Mouse (Mus musculus): ENCODE measurements at regions not wholly inside any gene's neighbourhood (a gene's known extent, or its start where the extent isn't known, plus 50 kb on each side); places are given as distances from the start of the nearest gene placed in this dataset.

GRCm38 (mm10) chr14:17347286-17347685 is 312.8 kb upstream of the Thrb start:
- DNase-seq (ENCODE audit: low spot score in 2 of 2): no peak

DNA sequence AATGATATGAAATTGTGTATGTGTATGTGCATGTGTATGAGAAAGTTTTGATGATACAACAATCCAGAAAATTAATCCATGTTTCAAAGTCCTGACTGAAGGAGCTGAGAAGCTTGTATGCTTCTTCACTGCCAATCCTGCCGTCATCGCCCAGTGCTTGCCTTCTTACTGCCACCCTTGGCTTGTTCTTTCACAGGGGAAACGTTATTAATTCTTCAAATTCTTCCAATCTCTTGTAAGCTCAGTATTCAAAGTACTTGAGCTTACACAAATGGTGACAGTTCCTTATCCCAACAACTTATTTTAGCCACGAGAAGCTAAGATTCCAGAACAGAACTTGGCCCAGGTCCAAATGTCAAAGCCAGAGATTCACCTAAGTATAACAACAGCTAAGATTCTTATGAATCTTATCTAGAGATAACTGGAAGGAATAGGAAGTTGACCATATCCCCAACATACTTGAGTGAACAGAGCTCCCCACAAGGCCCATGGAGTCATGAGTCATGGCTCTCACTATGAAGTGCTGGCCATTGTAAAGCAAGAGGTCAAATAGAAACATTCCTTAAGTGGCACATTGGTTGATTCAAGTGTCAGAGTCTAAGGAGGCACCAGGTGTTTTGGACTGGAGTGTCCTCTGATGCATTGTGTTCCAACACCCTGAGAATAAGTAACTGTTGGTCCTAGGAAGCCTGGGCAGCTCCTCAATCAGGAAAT is 307.6 kb upstream of the Thrb start:
- no peak for DNase-seq (ENCODE audit: low spot score in 2 of 2)

DNA sequence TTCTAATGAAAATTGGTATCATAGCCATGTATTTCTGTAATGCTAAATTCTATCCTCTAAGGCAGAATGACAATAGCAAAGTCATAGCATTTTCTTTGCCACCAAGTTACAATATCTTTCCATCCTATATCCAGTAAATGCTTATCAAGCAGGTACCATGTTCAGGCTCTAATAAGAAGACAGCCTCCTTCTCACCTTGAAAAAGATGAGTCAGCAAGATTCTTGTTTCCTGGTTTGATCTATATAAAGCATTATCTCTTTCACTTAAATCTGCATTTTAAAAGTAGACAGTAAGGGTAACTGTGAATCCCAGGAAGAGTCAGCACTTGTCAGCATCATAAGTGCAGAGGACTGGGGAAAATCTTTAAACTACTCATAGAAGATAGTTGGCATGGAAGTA is 298.2 kb upstream of the Thrb start:
- no peak for DNase-seq (ENCODE audit: low spot score in 2 of 2)

- peak; percentile 53 to 73 for DNase-seq (ENCODE audit: low spot score in 2 of 2)
Observed at GRCm38 (mm10) chr14:17402751-17403479, 257.1 kb upstream of the Thrb start.

GRCm38 (mm10) chr14:17405551-17406336 is 254.3 kb upstream of the Thrb start:
- DNase-seq (ENCODE audit: low spot score in 2 of 2): peak in 1 of 2 experiments; percentile 59

DNA sequence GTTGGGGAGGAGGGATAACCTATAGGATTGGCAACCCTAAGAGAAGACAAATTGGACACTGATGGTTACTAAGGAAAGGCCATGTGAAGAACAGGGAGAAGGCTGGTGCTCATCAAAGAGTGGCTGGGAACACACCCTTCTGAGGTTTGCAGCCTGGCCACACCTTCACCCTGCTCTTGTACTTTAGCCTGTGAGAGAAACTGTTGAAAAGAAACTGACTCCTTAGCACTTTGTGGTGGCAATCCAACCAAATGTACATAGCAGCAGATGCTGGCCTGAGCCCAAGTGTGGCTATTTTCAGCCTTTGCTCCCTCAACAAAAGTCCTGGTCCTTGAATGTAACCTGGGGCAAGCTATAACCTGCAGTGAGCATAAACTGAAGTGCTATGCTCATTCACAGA is 253.2 kb upstream of the Thrb start:
- no peak for DNase-seq (ENCODE audit: low spot score in 2 of 2)

GRCm38 (mm10) chr14:17408343-17408742 is 251.7 kb upstream of the Thrb start:
- DNase-seq (ENCODE audit: low spot score in 2 of 2): no peak

- DNase-seq (ENCODE audit: low spot score in 2 of 2): no peak
Observed at GRCm38 (mm10) chr14:17408813-17409212, 251.2 kb upstream of the Thrb start.

DNA sequence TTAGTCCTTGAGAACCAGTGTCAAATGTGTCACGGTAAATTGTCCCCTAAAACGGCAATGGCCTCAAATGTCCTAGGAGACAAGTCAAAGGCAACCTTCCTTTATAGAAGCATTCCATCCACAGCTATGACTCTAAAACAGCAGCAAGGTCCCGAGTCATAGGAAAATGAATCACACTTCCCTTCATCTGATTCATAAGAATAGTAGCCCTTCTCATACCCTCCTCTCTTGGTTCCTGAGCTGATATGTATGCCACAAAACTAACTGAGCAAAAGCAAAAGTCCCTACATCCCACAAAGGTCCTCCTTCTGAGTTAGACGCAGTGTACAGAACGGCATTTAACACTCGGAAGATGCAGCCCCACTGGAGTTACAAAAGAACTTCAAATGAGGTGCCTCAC is 250.6 kb upstream of the Thrb start:
- no peak for DNase-seq (ENCODE audit: low spot score in 2 of 2)

GRCm38 (mm10) chr14:17410752-17411151 is 249.3 kb upstream of the Thrb start:
- DNase-seq (ENCODE audit: low spot score in 2 of 2): peak in 1 of 2 experiments; percentile 8

DNA sequence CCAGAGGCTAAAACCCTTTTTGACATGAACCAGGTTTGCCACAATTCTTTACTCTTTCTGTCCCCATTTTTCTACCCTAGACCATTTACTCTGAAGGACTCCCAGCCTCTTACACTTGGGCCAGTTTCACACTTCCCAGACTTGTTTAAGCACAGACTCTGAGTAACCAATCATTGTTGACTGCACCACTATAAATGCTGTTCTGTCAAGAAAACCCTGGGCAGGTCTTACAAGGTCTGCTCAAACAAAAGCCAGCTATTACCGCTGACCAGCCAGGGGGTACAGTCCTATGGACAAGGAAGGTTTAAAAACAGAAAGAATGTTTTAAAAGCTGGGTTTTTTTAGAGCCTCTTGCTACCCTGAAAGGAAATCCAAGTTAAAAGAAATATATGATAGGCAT is 248.8 kb upstream of the Thrb start:
- no peak for DNase-seq (ENCODE audit: low spot score in 2 of 2)

- DNase-seq (ENCODE audit: low spot score in 2 of 2): no peak
Observed at GRCm38 (mm10) chr14:17414246-17414888, 245.7 kb upstream of the Thrb start.

- DNase-seq (ENCODE audit: low spot score in 2 of 2): no peak
Observed at GRCm38 (mm10) chr14:17427751-17428150, 232.3 kb upstream of the Thrb start.

GRCm38 (mm10) chr14:17429157-17429556 is 230.9 kb upstream of the Thrb start:
- DNase-seq (ENCODE audit: low spot score in 2 of 2): no peak

- DNase-seq (ENCODE audit: low spot score in 2 of 2): no peak
Observed at GRCm38 (mm10) chr14:17433346-17433745, 226.7 kb upstream of the Thrb start.

DNA sequence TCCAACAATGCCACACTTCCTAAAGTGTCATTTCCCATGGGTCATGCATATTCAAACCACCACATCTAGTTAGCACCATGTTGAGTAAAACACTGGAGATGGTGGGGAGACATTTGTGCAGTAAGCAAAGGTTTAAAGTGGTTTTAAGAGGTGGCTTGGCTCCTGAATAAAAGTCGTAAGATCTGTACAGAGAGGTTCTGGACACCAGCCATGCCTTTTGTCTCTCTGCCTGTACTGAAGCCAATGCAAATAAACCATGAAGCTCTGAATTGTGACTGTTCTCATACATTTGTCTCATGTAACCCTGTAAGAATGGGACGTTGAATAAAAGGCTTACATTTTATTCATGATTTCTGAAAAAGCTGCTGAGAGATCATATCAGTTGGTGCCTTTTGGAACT is 202.1 kb upstream of the Thrb start:
- DNase-seq (ENCODE audit: low spot score in 2 of 2): no peak

DNA sequence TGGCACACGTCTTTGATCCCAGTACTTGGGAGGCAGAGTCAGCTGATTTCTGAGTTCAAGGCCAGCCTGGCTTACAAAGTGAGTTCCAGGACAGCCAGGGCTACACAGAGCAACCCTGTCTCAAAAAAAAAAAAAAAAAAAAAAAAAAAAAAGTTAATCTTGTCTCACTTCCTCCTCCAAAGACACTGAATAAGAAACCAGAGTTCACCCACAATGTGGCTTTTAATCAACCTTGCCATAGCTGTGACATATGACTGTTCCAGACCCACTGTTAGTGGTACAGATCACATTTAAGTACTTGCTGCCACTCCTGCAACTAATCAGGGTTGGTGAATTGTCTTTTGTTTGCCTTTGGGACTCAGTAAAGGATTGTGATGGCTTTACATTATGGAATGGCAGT is 181.1 kb upstream of the Thrb start:
- no peak for DNase-seq (ENCODE audit: low spot score in 2 of 2)

GRCm38 (mm10) chr14:17484866-17485265 is 175.2 kb upstream of the Thrb start:
- DNase-seq (ENCODE audit: low spot score in 2 of 2): no peak

DNA sequence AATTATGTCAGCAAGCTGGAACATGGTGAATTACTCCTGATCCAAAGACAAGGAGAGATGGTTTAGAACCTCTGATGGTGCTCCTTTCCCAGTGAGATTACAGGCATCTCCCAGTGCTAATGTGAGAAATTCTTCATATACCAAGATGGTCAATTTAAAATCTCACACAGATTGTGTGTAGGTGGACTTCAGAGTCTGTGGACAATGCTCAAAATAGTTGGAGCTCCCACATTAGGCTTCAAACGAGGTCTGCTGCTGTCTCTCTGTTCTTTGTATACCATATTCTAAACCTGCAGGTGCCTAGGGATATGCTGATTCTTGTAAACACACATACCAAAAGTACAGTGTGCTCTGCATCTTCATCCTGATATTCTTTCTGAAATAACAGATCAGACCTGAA is 146.3 kb upstream of the Thrb start:
- DNase-seq (ENCODE audit: low spot score in 2 of 2): peak in 1 of 2 experiments; percentile 44

DNA sequence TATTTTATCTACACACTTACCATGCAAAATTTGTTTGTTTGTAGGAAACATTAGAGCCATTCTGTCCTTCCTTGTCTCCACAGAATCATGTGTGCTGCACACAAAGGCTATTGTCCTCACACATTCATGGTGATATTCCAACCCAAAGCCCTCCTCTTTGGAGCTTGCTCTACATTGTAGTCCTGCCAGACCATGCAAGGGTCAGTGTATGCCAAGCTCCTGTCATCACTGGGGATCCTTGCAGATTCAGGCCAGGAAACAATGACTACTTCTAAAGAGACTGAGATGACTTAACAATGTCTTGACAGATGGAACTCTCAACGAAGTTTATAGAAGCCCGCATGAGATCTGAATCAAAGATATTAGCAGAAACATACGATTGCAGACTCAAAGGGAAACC is 137.4 kb upstream of the Thrb start:
- DNase-seq (ENCODE audit: low spot score in 2 of 2): no peak

- DNase-seq (ENCODE audit: low spot score in 2 of 2): no peak
Observed at GRCm38 (mm10) chr14:17523916-17524315, 136.1 kb upstream of the Thrb start.

GRCm38 (mm10) chr14:17539322-17539721 is 120.7 kb upstream of the Thrb start:
- no peak for DNase-seq (ENCODE audit: low spot score in 2 of 2)

Data from right cerebral cortex, postnatal 10 days (tissue).